Mouse (Mus musculus): ENCODE data around the gene Gm13769. TPM values are rescaled to one million over a fixed set of nuclear protein-coding genes. Genes with fewer than 3 reads are reported as not detected.

The Gm13769 gene
- not detected for total RNA-seq (2023)

DNA sequence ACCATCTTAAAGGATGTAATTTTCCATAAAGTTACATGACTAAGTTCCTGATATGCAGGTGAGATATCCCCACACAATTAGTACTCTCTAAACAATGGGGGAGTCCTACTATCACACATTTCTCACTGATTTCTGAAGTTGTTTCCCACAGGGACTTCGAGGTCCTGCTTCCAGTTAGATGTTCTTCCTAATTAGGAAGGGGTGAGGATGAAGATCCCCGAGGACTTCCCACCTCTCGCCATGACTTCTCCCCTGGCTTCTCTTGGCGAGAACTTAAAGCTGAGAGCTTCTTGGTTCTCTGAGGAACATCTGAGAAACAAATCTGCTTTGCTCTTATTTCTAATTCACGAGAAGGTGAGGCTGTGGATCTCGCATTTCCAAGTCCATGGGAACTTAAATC lies at the start of gene Gm13769:
Gene Gm13769 (plus strand): TSS at position 301 of the 400 bp plus-strand sequence.

DNA sequence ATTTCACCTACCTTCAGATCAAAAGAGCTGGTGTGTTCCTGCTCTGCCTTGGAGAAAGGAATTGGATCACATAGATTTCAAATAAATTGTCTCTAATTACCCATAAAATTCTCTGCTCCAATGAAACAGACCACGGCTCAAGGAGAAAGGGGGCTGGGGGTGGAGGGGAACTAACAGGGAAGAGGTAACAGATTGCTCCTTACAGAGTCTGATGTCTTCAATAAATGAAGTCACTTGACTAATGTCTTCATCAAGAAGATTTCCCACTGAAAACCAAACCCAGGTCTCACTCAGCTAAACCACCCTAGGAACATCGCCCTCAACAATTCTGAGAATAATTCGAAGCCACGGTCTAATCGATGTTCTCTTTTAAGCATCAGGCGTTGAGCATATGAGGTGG lies 29.3 kb upstream of the Gm13769 start, which contains the start of gene Olfr1272:
Gene Olfr1272 (minus strand): TSS at position 101 of the 400 bp plus-strand sequence.

Other genes with a start within 250 kb of the Gm13769 start
- gene Olfr1269, start 200.8 kb upstream of the Gm13769 start, total RNA-seq (2023), result not detected
- not detected for gene Olfr32, start 179.9 kb upstream of the Gm13769 start, total RNA-seq (2023)
- not detected for gene Olfr1270, start 169.1 kb upstream of the Gm13769 start, total RNA-seq (2023)
- 0.59 TPM for gene Olfr1506, start 97.7 kb upstream of the Gm13769 start, total RNA-seq (2023)
- gene Olfr142, start 64.6 kb upstream of the Gm13769 start, total RNA-seq (2023), result not detected
- gene Olfr1271, start 51.2 kb upstream of the Gm13769 start, total RNA-seq (2023), result not detected
- gene Olfr1272, start 29.4 kb upstream of the Gm13769 start, total RNA-seq (2023), result not detected
- not detected for gene Olfr1274-ps, start 76.5 kb downstream of the Gm13769 start, total RNA-seq (2023)

Measured in CD4-positive naive resting alpha-beta T cell, adult 57 days (primary cell).